Mouse (Mus musculus): Measurements from ENCODE around the gene Myl7.
A peak's percentile ranks its signal among the peaks of the same experiment; 100 is the strongest.
"Not testable (repeated sequence)": the region's sequence is repeated elsewhere in the genome, so short reads cannot be mapped to it uniquely, and the experiment has no call there.

Myl7 gene

GRCm38 (mm10) chr11:5898531-5898930 is at the start of gene Myl7:
TSS of gene Myl7 (minus strand) at chr11:5898782.
- no peak for DNase-seq

- no peak for DNase-seq
Observed at GRCm38 (mm10) chr11:5947796-5948195, 49.2 kb upstream of the Myl7 start.

GRCm38 (mm10) chr11:5945096-5945495 is 46.5 kb upstream of the Myl7 start:
- DNase-seq, result no peak

- DNase-seq, result no peak
Observed at GRCm38 (mm10) chr11:5942966-5943365, 44.4 kb upstream of the Myl7 start.

- not testable (repeated sequence) for DNase-seq
Observed at GRCm38 (mm10) chr11:5934531-5934930, 35.9 kb upstream of the Myl7 start.

- DNase-seq, result peak in 1 of 2 experiments; percentile 31
Observed at GRCm38 (mm10) chr11:5931947-5932346, 33.4 kb upstream of the Myl7 start.

- no peak for DNase-seq
Observed at GRCm38 (mm10) chr11:5930578-5930977, 32.0 kb upstream of the Myl7 start.

- DNase-seq, result no peak
Observed at GRCm38 (mm10) chr11:5926696-5927220, 28.2 kb upstream of the Myl7 start.

GRCm38 (mm10) chr11:5924699-5925098 is 26.1 kb upstream of the Myl7 start:
- no peak for DNase-seq

GRCm38 (mm10) chr11:5920323-5920960 is 21.9 kb upstream of the Myl7 start:
- no peak for DNase-seq

- DNase-seq, result no peak
Observed at GRCm38 (mm10) chr11:5919606-5920005, 21.0 kb upstream of the Myl7 start.

GRCm38 (mm10) chr11:5918111-5918510 is 19.5 kb upstream of the Myl7 start:
- no peak for DNase-seq

- DNase-seq, result peak; percentile 68 to 79
Observed at GRCm38 (mm10) chr11:5916178-5916548, 17.6 kb upstream of the Myl7 start.

- DNase-seq, result peak; percentile 59 to 60
Observed at GRCm38 (mm10) chr11:5915429-5916177, 17.0 kb upstream of the Myl7 start.

- no peak for DNase-seq
Observed at GRCm38 (mm10) chr11:5914940-5915339, 16.4 kb upstream of the Myl7 start.

GRCm38 (mm10) chr11:5913936-5914335 is 15.4 kb upstream of the Myl7 start:
- DNase-seq, result no peak

GRCm38 (mm10) chr11:5913256-5913655 is 14.7 kb upstream of the Myl7 start:
- DNase-seq, result peak; percentile 45 to 58

GRCm38 (mm10) chr11:5912635-5913034 is 14.1 kb upstream of the Myl7 start:
- DNase-seq, result peak; percentile 85 to 89

GRCm38 (mm10) chr11:5908642-5909041 is 10.1 kb upstream of the Myl7 start:
- no peak for DNase-seq

- no peak for DNase-seq
Observed at GRCm38 (mm10) chr11:5907096-5907495, 8.5 kb upstream of the Myl7 start.

- DNase-seq, result peak in 1 of 2 experiments; percentile 9
Observed at GRCm38 (mm10) chr11:5905778-5906518, 7.4 kb upstream of the Myl7 start.

- no peak for DNase-seq
Observed at GRCm38 (mm10) chr11:5904871-5905270, 6.3 kb upstream of the Myl7 start.

- peak in 1 of 2 experiments; percentile 8 for DNase-seq
Observed at GRCm38 (mm10) chr11:5904357-5904756, 5.8 kb upstream of the Myl7 start.

Measured in cerebellum, postnatal 25 days (tissue).